In the genomic region with DNA sequence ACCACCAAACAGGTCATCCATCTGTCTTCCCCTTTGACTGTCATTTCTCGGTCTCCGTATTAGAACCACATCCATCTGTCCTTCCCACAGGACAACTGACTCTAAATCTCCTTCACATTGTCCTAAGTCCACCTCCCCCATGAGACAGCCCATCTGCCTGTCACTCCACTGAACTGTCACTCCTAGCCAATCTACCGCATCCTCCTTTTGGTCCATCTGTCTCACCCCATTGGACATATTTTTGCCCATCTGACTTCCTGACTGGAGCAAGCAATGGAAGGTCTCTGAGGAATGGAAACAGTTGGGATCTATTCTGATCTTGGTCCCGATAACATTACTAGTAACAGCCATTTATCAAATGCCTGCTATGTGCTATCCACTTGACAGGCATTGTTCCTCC, we compare ENCODE assay signal across 16 mouse cellular contexts.
DNase-seq lines count a peak whose midpoint lies in the region; ATAC-seq lines count a peak whose summit lies in the region.
"Had no signal": no experiment of that assay in that cellular context is flagged by ENCODE, and none has a peak within 500 bp of the region (broad histone marks: within the 10 kb centered on the region; RNA-seq: fewer than 3 reads in every experiment).

No protein-coding gene starts in this region.

- ATAC-seq in hindbrain, embryonic 11.5 days (ENCODE audit: low FRiP score) = peak; percentile 71
- ATAC-seq in hindbrain, embryonic 14.5 days (ENCODE audit: low FRiP score) = no peak
- no peak for ATAC-seq in limb, embryonic 13.5 days (ENCODE audit: low FRiP score, low read depth)
- ATAC-seq in liver, embryonic 11.5 days (replicated peaks; ENCODE audit: low FRiP score) = no peak

- no peak for DNase-seq in hindbrain, embryonic 11.5 days (ENCODE audit: low spot score)
- no peak for DNase-seq in hindbrain, embryonic 14.5 days (ENCODE audit: low spot score)
- peak; percentile 18 for DNase-seq in cerebellum, adult 8-10 months
- DNase-seq in cerebellum, postnatal 25 days = peak; percentile 21 to 31
- DNase-seq in liver, embryonic 11.5 days (ENCODE audit: low spot score) = no peak
- no peak for DNase-seq in spleen, postnatal 36 days (ENCODE audit: low spot score in 2 of 2)
- DNase-seq: adrenal gland, adult 2 months; gastrocnemius, postnatal 25 days; kidney, postnatal 36 days; liver had no signal

- H3K9me3 ChIP-seq in hindbrain, embryonic 11.5 days (ENCODE audit: control insufficient read depth, low read length) = no peaks in the 10 kb centered on the region
- no peaks in the 10 kb centered on the region for H3K9me3 ChIP-seq in hindbrain, embryonic 14.5 days (ENCODE audit: control insufficient read depth, low read length)
- H3K9me3 ChIP-seq in limb, embryonic 13.5 days = no peaks in the 10 kb centered on the region
- H3K9me3 ChIP-seq in liver, embryonic 11.5 days (ENCODE audit: control insufficient read depth, low read length) = no peaks in the 10 kb centered on the region
- H3K9me3 ChIP-seq: embryonic facial prominence, embryonic 15.5 days; forebrain, embryonic 12.5 days; neural tube, embryonic 13.5 days had no signal

- no peaks in the 10 kb centered on the region for H3K36me3 ChIP-seq in hindbrain, embryonic 11.5 days (ENCODE audit: control insufficient read depth, insufficient read depth, low read length)
- no peaks in the 10 kb centered on the region for H3K36me3 ChIP-seq in hindbrain, embryonic 14.5 days (replicated peaks; ENCODE audit: control insufficient read depth, insufficient read depth)
- no peaks in the 10 kb centered on the region for H3K36me3 ChIP-seq in limb, embryonic 13.5 days
- H3K36me3 ChIP-seq in liver, embryonic 11.5 days (ENCODE audit: control insufficient read depth, insufficient read depth, low read length) = no peaks in the 10 kb centered on the region
- H3K36me3 ChIP-seq: embryonic facial prominence, embryonic 15.5 days; forebrain, embryonic 12.5 days; G1E; neural tube, embryonic 13.5 days had no signal

- no peak overlapping the region for H3K4me3 ChIP-seq in hindbrain, embryonic 11.5 days (ENCODE audit: low read depth, low read length)
- no peak overlapping the region for H3K4me3 ChIP-seq in hindbrain, embryonic 14.5 days (replicated peaks; ENCODE audit: low read length)
- no peak overlapping the region for H3K4me3 ChIP-seq in limb, embryonic 13.5 days
- H3K4me3 ChIP-seq in liver, embryonic 11.5 days (ENCODE audit: low read depth, low read length) = no peak overlapping the region
- H3K4me3 ChIP-seq: embryonic facial prominence, embryonic 15.5 days; forebrain, embryonic 12.5 days; neural tube, embryonic 13.5 days had no signal

- H3K27me3 ChIP-seq in hindbrain, embryonic 11.5 days (ENCODE audit: control insufficient read depth, insufficient read depth, low read length) = no peaks in the 10 kb centered on the region
- 0 out of 2 replicates have a peak, but pooled peaks cover 5% of the 10 kb centered on the region for H3K27me3 ChIP-seq in hindbrain, embryonic 14.5 days (ENCODE audit: control insufficient read depth, insufficient read depth, low read length)
- peaks cover 75% of the 10 kb centered on the region for H3K27me3 ChIP-seq in limb, embryonic 13.5 days
- no peaks in the 10 kb centered on the region for H3K27me3 ChIP-seq in liver, embryonic 11.5 days (replicated peaks; ENCODE audit: control insufficient read depth, insufficient read depth, low read length)
- H3K27me3 ChIP-seq: forebrain, embryonic 12.5 days; neural tube, embryonic 13.5 days had no signal

- WGBS in hindbrain, embryonic 11.5 days = 52% methylated on average over 4 of the region's 4 CpGs
- 37% methylated on average over 4 of the region's 4 CpGs for WGBS in hindbrain, embryonic 14.5 days
- 89% methylated on average over 4 of the region's 4 CpGs for WGBS in limb, embryonic 13.5 days
- 69% methylated on average over 4 of the region's 4 CpGs for WGBS in liver, embryonic 11.5 days

- H3K4me2 ChIP-seq in hindbrain, embryonic 11.5 days (replicated peaks; ENCODE audit: low read depth, low read length) = no peak overlapping the region
- H3K4me2 ChIP-seq in hindbrain, embryonic 14.5 days (replicated peaks) = no peak overlapping the region
- H3K4me2 ChIP-seq in limb, embryonic 13.5 days (replicated peaks) = peak overlapping the region; percentile 14; the same call in 1 of the 2 replicates
- no peak overlapping the region for H3K4me2 ChIP-seq in liver, embryonic 11.5 days
- H3K4me2 ChIP-seq: embryonic facial prominence, embryonic 15.5 days; forebrain, embryonic 12.5 days; lung, embryonic 14.5 days; neural tube, embryonic 13.5 days had no signal

- no peak overlapping the region for H3K9ac ChIP-seq in hindbrain, embryonic 11.5 days (ENCODE audit: low read depth, low read length)
- no peak overlapping the region for H3K9ac ChIP-seq in hindbrain, embryonic 14.5 days
- H3K9ac ChIP-seq in limb, embryonic 13.5 days = no peak overlapping the region
- no peak overlapping the region for H3K9ac ChIP-seq in liver, embryonic 11.5 days (ENCODE audit: low read depth, low read length)
- H3K9ac ChIP-seq: embryonic facial prominence, embryonic 15.5 days; forebrain, embryonic 12.5 days; lung, embryonic 14.5 days; neural tube, embryonic 13.5 days had no signal

- peaks cover 4% of the 10 kb centered on the region; the same call in 1 of the 2 replicates for H3K4me1 ChIP-seq in hindbrain, embryonic 11.5 days (replicated peaks; ENCODE audit: control insufficient read depth, insufficient read depth, low read length)
- peaks cover 13% of the 10 kb centered on the region; the same call in 1 of the 2 replicates for H3K4me1 ChIP-seq in hindbrain, embryonic 14.5 days (replicated peaks; ENCODE audit: control insufficient read depth, insufficient read depth, low read length)
- peaks cover 43% of the 10 kb centered on the region for H3K4me1 ChIP-seq in limb, embryonic 13.5 days
- H3K4me1 ChIP-seq in liver, embryonic 11.5 days (replicated peaks; ENCODE audit: control insufficient read depth, insufficient read depth, low read length) = peaks cover 2% of the 10 kb centered on the region

- no peak overlapping the region for H3K27ac ChIP-seq in hindbrain, embryonic 11.5 days (ENCODE audit: low read depth, low read length)
- no peak overlapping the region for H3K27ac ChIP-seq in hindbrain, embryonic 14.5 days
- H3K27ac ChIP-seq in limb, embryonic 13.5 days = peak overlapping the region; percentile 29; the same call in 1 of the 2 replicates
- no peak overlapping the region for H3K27ac ChIP-seq in liver, embryonic 11.5 days (ENCODE audit: low read depth, low read length)
- H3K27ac ChIP-seq: embryonic facial prominence, embryonic 15.5 days; forebrain, embryonic 12.5 days; neural tube, embryonic 13.5 days had no signal

Comparison
In these comparisons a context has a peak if more than half of its experiments do, and no peak if none do; other contexts are left out.
1. DNase-seq: peak in cerebellum, adult 8-10 months (single experiment) and cerebellum, postnatal 25 days (2 of 2); none in hindbrain, embryonic 11.5 days (single experiment), hindbrain, embryonic 14.5 days (single experiment), liver, embryonic 11.5 days (single experiment) and spleen, postnatal 36 days (0 of 2).